Mouse (Mus musculus) left cerebral cortex, postnatal 14 days (tissue): Measurements from ENCODE around the gene Alas2. TPM values are rescaled to one million over a fixed set of nuclear protein-coding genes. Genes with fewer than 3 reads are reported as not detected.

Experiments used
- DNase-seq, 2 experiments: peaks; one replicate each; pipeline ENCODE4 v3.0.0; 2021 to 2022; ENCODE audit warnings: low spot score in 2 of 2, mixed read lengths in 1 of 2
- intact Hi-C: fragments of 180-260 bp; cut with DNase I; formaldehyde crosslinking; loops from one replicate; pipeline ENCODE4 v1.15.1; 2025
- microRNA-seq, 2 experiments: library from miRNA; unstranded; fragments of <30 nt; microRNA quantifications; one replicate each; pipeline ENCODE4 v1.2.0; 2022
- total RNA-seq, 2 experiments: library from RNA; stranded (reverse); gene quantifications; 2 replicates each; pipeline ENCODE4 v1.2.3; 2021

Alas2 gene
- total RNA-seq, 2 experiments from 2014 or later = 12.7 to 13.4 TPM

DNA sequence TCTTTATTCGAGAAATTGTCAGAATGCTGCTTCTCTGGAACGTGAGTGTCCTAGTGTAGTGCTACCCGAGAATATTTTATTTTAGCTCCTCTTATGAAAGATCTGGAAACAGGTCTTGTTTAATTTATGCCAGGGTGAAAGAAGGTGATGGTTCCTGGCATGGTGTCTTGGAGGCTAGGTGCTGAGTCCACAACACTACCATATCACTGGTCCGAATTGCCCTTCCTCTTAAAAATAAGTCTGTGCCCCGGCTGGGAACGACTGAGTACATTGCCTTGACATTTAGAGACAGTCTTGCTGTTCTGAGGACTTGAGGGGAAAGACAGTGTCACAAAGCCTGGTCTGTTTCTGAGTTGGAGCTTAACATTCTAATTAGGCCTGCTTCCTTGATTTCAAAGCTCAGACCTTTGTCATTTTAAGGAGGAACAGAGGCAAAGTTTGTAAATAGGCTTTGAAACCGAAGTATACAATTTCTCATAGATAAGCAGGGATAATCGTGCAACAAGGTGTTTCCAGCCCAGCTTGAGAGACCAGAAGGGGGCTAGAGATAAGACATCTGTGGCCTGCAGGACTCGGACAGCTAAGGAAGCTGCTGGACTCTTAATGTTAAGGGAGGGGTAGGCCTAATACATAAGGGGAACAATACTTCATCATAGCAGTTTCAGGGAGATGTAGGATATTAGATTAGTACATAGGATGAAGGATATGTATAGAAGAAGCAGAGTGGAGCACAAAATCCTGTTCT, 48.0 kb downstream of the Alas2 start:
- intact Hi-C loops = no loop called here
- no peak for DNase-seq

DNA sequence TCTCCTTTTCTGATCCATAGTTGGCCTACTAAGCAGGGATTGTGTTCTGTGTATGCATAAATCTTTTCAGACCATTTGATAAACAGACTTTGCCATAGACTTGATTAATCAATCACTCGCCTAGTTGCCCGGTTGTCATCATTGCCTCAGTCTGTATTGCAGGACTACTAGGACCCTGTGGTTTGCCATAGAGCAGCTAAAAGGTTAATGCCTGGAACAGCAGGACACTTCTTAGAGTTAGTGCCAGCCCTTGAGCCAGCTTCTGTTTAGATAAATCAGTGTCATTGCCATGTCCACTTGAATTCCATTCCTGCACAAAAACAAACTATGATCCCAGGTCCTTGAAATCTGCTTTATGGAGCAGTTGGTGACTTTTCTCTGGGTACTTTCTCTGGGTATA, 51.7 kb downstream of the Alas2 start:
- intact Hi-C loops = no loop called here
- DNase-seq = no peak

Small RNA genes within 50 kb of the gene (microRNA-seq; reads per million reads assigned to microRNA genes)
- gene Mir3620 = 0 reads per million in 2 experiments

Other genes with a start within 250 kb of the Alas2 start
- 10 to 100 TPM; 45.2 to 45.8 TPM for gene Tmem29, start 88.2 kb upstream of the Alas2 start, total RNA-seq
- 1 to 10 TPM; 1.8 to 2.1 TPM for gene Pfkfb1, start 40.9 kb downstream of the Alas2 start, total RNA-seq
- 10 to 100 TPM; 13.7 to 16.2 TPM for gene Apex2, start 42.5 kb downstream of the Alas2 start, total RNA-seq
- gene Tro, start 110.2 kb downstream of the Alas2 start, total RNA-seq = 100 to 1,000 TPM; 140 to 147 TPM